Mouse (Mus musculus) myocyte (in vitro differentiated cells): ENCODE data around the gene Olfr304.

Source experiments
- MAX ChIP-seq: IDR thresholded peaks from one replicate; pipeline ENCODE4 v1.6.1; 2011; ENCODE audit warnings: low read depth, mild to moderate bottlenecking, control low read depth
- MYOG ChIP-seq, 3 experiments: IDR thresholded peaks; one replicate each; pipeline ENCODE4 v1.6.1; 2011; ENCODE audit warnings: control low read depth in 2 of 3, low read depth in 2 of 3, mild to moderate bottlenecking in 2 of 3; ENCODE audit not compliant: insufficient read length in 2 of 3, control insufficient read depth in 1 of 3, insufficient read depth in 1 of 3
- POLR2A ChIP-seq: IDR thresholded peaks from one replicate; pipeline ENCODE4 v1.6.1; 2011; ENCODE audit warnings: low read depth, mild to moderate bottlenecking, control low read depth, moderate library complexity; ENCODE audit not compliant: insufficient read length
- TCF12 ChIP-seq: IDR thresholded peaks from one replicate; pipeline ENCODE4 v1.6.1; 2011; ENCODE audit warnings: mild to moderate bottlenecking, control low read depth; ENCODE audit not compliant: poor library complexity, insufficient read depth, severe bottlenecking
- USF1 ChIP-seq: IDR thresholded peaks from one replicate; pipeline ENCODE4 v1.6.1; 2011; ENCODE audit warnings: low read depth, mild to moderate bottlenecking, control low read depth, moderate library complexity

DNA sequence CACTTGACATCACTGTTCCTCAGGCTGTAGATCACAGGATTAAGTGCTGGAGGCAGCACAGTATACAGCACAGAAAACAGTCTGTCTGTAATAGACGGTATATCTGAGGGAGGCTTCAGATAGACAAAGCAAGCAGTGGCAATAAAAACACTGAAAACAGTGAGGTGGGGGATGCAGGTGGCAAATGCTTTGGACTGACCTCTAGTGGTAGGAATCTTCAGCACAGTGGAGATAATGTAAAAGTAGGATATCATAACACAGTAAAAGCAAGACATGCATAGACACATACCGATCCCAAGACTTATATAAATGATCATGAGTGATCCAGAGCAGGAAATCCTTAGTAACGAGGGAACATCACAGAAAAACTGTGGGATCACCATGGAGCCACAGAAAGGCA lies 689 bp downstream of the Olfr304 start:
- TF ChIP-seq POLR2A (no peak), USF1 (no peak), MYOG (IDR thresholded peaks at IDR 0.05; ENCODE audit: control insufficient read depth in 1 of 3, insufficient read depth in 1 of 3, insufficient read length in 2 of 3, low read depth in 2 of 3) (no peak), MAX (no peak), TCF12 (no peak)
